8 mouse cellular contexts compared by ENCODE assay signal in the genomic region with DNA sequence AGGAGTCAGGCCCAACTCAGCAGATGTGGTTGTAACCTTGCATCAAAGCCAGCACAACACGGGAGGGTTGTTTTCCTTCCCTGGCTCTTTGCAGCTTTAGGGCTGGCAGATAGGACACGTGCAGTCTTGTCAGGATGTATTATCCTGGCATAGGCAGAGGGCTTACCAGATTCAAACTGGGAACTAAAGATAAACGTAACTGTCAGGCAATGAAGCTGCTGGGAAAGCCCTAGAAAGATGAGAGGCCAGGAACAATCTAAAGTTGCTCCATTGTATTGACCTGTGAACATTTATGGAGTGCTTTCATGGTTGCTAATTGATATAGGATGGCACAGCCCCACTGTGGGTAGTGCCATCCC. TPM values are rescaled to one million over a fixed set of nuclear protein-coding genes. Genes with fewer than 3 reads are reported as not detected.
DNase-seq lines count a peak whose midpoint lies in the region; ATAC-seq and TF ChIP-seq lines count a peak whose summit lies in the region.

No protein-coding gene starts in this region.

- no peaks in the 10 kb centered on the region for H3K9me3 ChIP-seq in CH12.LX (replicated peaks; ENCODE audit: low read length)
- H3K9me3 ChIP-seq in forebrain, embryonic 15.5 days: no peaks in the 10 kb centered on the region
- no peaks in the 10 kb centered on the region for H3K9me3 ChIP-seq in liver, postnatal 0 days (ENCODE audit: low read length)

- peaks cover 14 to 77% of the 10 kb centered on the region in 2 experiments for H3K4me1 ChIP-seq in CH12.LX (ENCODE audit: control insufficient read depth in 1 of 2, insufficient read depth in 2 of 2)
- peaks cover 12% of the 10 kb centered on the region for H3K4me1 ChIP-seq in forebrain, embryonic 15.5 days
- peaks cover 50% of the 10 kb centered on the region for H3K4me1 ChIP-seq in liver, postnatal 0 days (ENCODE audit: insufficient read depth)

- in situ Hi-C loops in CH12.LX (cut with MboI; ENCODE audit: low pct_ligation_motif_present, low pct_unique_long_range_greater_than_20kb, low sequenced_read_pairs): no loop called here

- no peak for TF ChIP-seq EP300 in CH12.LX (IDR thresholded peaks at IDR 0.05; ENCODE audit: low read length)
- TF ChIP-seq EP300 in liver, postnatal 0 days (IDR thresholded peaks at IDR 0.05; ENCODE audit: low read depth): peak; percentile 53; the same call in 1 of the 2 replicates

- no peak for DNase-seq in gastrocnemius, adult 2 months
- DNase-seq in gastrocnemius, adult 18-20 months (ENCODE audit: low spot score): no peak
- DNase-seq in CH12.LX (ENCODE audit: extremely low read depth): no peak
- DNase-seq in liver, postnatal 0 days: no peak
- no peak for DNase-seq in adrenal gland, adult 2 months
- no peak for DNase-seq in urinary bladder, postnatal 10 days (ENCODE audit: low spot score)
- DNase-seq in urinary bladder, postnatal 25 days (ENCODE audit: low spot score): no peak

- peak overlapping the region; percentile 81 for H3K9ac ChIP-seq in CH12.LX (ENCODE audit: insufficient read depth, low read depth)
- peak overlapping the region; percentile 86; the same call in 1 of the 2 replicates for H3K9ac ChIP-seq in forebrain, embryonic 15.5 days (replicated peaks)
- H3K9ac ChIP-seq in liver, postnatal 0 days (replicated peaks): no peak overlapping the region; the same call in 1 of the 2 replicates

- peak overlapping the region; percentile 82 for H3K27ac ChIP-seq in gastrocnemius, adult 2 months
- H3K27ac ChIP-seq in CH12.LX (ENCODE audit: insufficient read depth, low read depth): no peak overlapping the region; the same call in 1 of the 2 replicates
- H3K27ac ChIP-seq in forebrain, embryonic 15.5 days (replicated peaks): peak overlapping the region; percentile 87
- peak overlapping the region; percentile 2; the same call in 1 of the 2 replicates for H3K27ac ChIP-seq in liver, postnatal 0 days (ENCODE audit: low read depth)

- TF ChIP-seq RAD21 in CH12.LX (IDR thresholded peaks at IDR 0.05; ENCODE audit: low read depth, low read length): no peak

- H3K4me3 ChIP-seq in gastrocnemius, adult 2 months: peak overlapping the region; percentile 83
- peak overlapping the region; percentile 67 to 83 (median 71) for H3K4me3 ChIP-seq in CH12.LX (replicated peaks in 1 of 3; ENCODE audit: low read depth in 2 of 3, low read length in 2 of 3, poor library complexity in 1 of 3)
- H3K4me3 ChIP-seq in forebrain, embryonic 15.5 days: peak overlapping the region; percentile 68
- peak overlapping the region; percentile 57 for H3K4me3 ChIP-seq in liver, postnatal 0 days (ENCODE audit: low read depth, low read length)

- H3K4me2 ChIP-seq in CH12.LX (ENCODE audit: insufficient read depth, low read depth, poor library complexity, severe bottlenecking): peak overlapping the region; percentile 80
- peak overlapping the region; percentile 71 for H3K4me2 ChIP-seq in forebrain, embryonic 15.5 days (replicated peaks)
- H3K4me2 ChIP-seq in liver, postnatal 0 days (ENCODE audit: low read depth, low read length): peak overlapping the region; percentile 88

- H3K27me3 ChIP-seq in CH12.LX (replicated peaks): no peaks in the 10 kb centered on the region
- no peaks in the 10 kb centered on the region for H3K27me3 ChIP-seq in forebrain, embryonic 15.5 days
- no peaks in the 10 kb centered on the region for H3K27me3 ChIP-seq in liver, postnatal 0 days (ENCODE audit: insufficient read depth, low read length)

- WGBS in forebrain, embryonic 15.5 days: 6% methylated on average over 3 of the region's 3 CpGs
- 12% methylated on average over 3 of the region's 3 CpGs for WGBS in liver, postnatal 0 days (ENCODE audit: insufficient replicate concordance)

- TF ChIP-seq POLR2A in CH12.LX (IDR thresholded peaks at IDR 0.05; ENCODE audit: low read depth, low read length): no peak

- intact Hi-C loops in gastrocnemius, adult 2 months (cut with DNase I): no loop called here

- dilution Hi-C loops in CH12.LX (cut with MboI; ENCODE audit: extremely low pct_ligation_motif_present, extremely low pct_unique_long_range_greater_than_20kb, low sequenced_read_pairs): no loop called here

- peaks cover 18 to 52% of the 10 kb centered on the region in 2 experiments for H3K36me3 ChIP-seq in CH12.LX (replicated peaks in 1 of 2; ENCODE audit: control insufficient read depth in 1 of 2, insufficient read depth in 1 of 2, low read length in 1 of 2)
- H3K36me3 ChIP-seq in forebrain, embryonic 15.5 days: peaks cover 31% of the 10 kb centered on the region
- H3K36me3 ChIP-seq in liver, postnatal 0 days (replicated peaks; ENCODE audit: insufficient read depth, low read length): peaks cover 26% of the 10 kb centered on the region

- no peak; the same call in 1 of the 2 replicates for ATAC-seq in forebrain, embryonic 15.5 days (replicated peaks)
- ATAC-seq in liver, postnatal 0 days: 0 out of 2 replicates have a peak, but pooled peaks have one; percentile 5

- no peaks in the 10 kb centered on the region for H3K79me2 ChIP-seq in CH12.LX (replicated peaks; ENCODE audit: control insufficient read depth, extremely low read depth, insufficient read depth, poor library complexity, severe bottlenecking)

- TF ChIP-seq CTCF in gastrocnemius, adult 2 months (IDR thresholded peaks at IDR 0.05): no peak
- TF ChIP-seq CTCF in CH12.LX (conservative IDR thresholded peaks at IDR 0.05 in 1 of 2, IDR thresholded peaks at IDR 0.05 in 1 of 2; ENCODE audit: low read depth in 2 of 2, low read length in 2 of 2): no peak
- no peak for TF ChIP-seq CTCF in liver, postnatal 0 days (IDR thresholded peaks at IDR 0.05; ENCODE audit: low read depth)

TF ChIP-seq in CH12.LX, 34 proteins besides CTCF, POLR2A, EP300 and RAD21:
- no peak for TF ChIP-seq MAZ (IDR thresholded peaks at IDR 0.05; ENCODE audit: low read depth, low read length)
- 0 out of 2 replicates have a peak, but pooled peaks have one; percentile 3 for TF ChIP-seq ZMIZ1 (IDR thresholded peaks at IDR 0.05; ENCODE audit: low read depth, low read length)

RNA-seq across cellular contexts. Expression of a gene that starts 0.3 kb away (rescaled TPM):
- total RNA-seq in gastrocnemius, adult 2 months (2021): under 1 TPM; 0.38 to 0.59 TPM
- total RNA-seq in gastrocnemius, adult 18-20 months (2021): under 1 TPM; 0.32 to 0.52 TPM
- total RNA-seq in CH12.LX (2012; rRNA removed) (9.6 and 10.2 TPM in 2 replicates), CH12.LX (2014; rRNA removed) (10.2 and 12.1 TPM in 2 replicates)
- polyA plus RNA-seq in CH12.LX (2012; ENCODE audit: insufficient read length, low read depth): 16.5 and 16.9 TPM in 2 replicates
- 29.4 and 33.1 TPM in 2 replicates for polyA plus RNA-seq in forebrain, embryonic 15.5 days (2015; fragmentation: Nextera tagmentation; extraction: Ambion mirVana)
- polyA plus RNA-seq in liver, postnatal 0 days (2015; fragmentation: Nextera tagmentation; extraction: Ambion mirVana): 1.1 TPM in 2 replicates
- total RNA-seq in adrenal gland, adult 2 months (2021): 1 to 10 TPM; 1.9 to 3.9 TPM
- polyA plus RNA-seq in adrenal gland, adult 2 months (2012; rRNA removed): 3.6 and 4.0 TPM in 2 replicates

RNA-seq across cellular contexts. Expression of a gene that starts 15.7 kb away (rescaled TPM):
- total RNA-seq in gastrocnemius, adult 2 months (2021): 1 to 10 TPM; 2.5 to 2.8 TPM
- 1 to 10 TPM; 2.6 to 3.1 TPM for total RNA-seq in gastrocnemius, adult 18-20 months (2021)
- total RNA-seq in CH12.LX (2012; rRNA removed) (11.5 and 18.0 TPM in 2 replicates), CH12.LX (2014; rRNA removed) (5.1 and 8.1 TPM in 2 replicates)
- 36.6 and 52.7 TPM in 2 replicates for polyA plus RNA-seq in CH12.LX (2012; ENCODE audit: insufficient read length, low read depth)
- polyA plus RNA-seq in forebrain, embryonic 15.5 days (2015; fragmentation: Nextera tagmentation; extraction: Ambion mirVana): 6.8 and 7.7 TPM in 2 replicates
- 4.3 and 4.4 TPM in 2 replicates for polyA plus RNA-seq in liver, postnatal 0 days (2015; fragmentation: Nextera tagmentation; extraction: Ambion mirVana)
- total RNA-seq in adrenal gland, adult 2 months (2021): 1 to 10 TPM; 8.2 to 9.3 TPM
- polyA plus RNA-seq in adrenal gland, adult 2 months (2012; rRNA removed): 3.7 and 5.2 TPM in 2 replicates

RNA-seq across cellular contexts. Expression of a gene that starts 15.8 kb away (rescaled TPM):
- total RNA-seq in gastrocnemius, adult 2 months (2021): 10 to 100 TPM in 1 of 2 experiments, 1 to 10 TPM in 1; 7.6 to 13.2 TPM
- 1 to 10 TPM; 7.3 to 9.5 TPM for total RNA-seq in gastrocnemius, adult 18-20 months (2021)
- 20.4 and 25.6 TPM in 2 replicates for total RNA-seq in CH12.LX (2012; rRNA removed)
- total RNA-seq in CH12.LX (2014; rRNA removed): 19.4 and 22.8 TPM in 2 replicates
- polyA plus RNA-seq in CH12.LX (2012; ENCODE audit: insufficient read length, low read depth): 15.0 and 15.6 TPM in 2 replicates
- 5.7 and 6.6 TPM in 2 replicates for polyA plus RNA-seq in forebrain, embryonic 15.5 days (2015; fragmentation: Nextera tagmentation; extraction: Ambion mirVana)
- polyA plus RNA-seq in liver, postnatal 0 days (2015; fragmentation: Nextera tagmentation; extraction: Ambion mirVana): 1.4 and 1.7 TPM in 2 replicates
- 10 to 100 TPM; 47.6 to 57.0 TPM for total RNA-seq in adrenal gland, adult 2 months (2021)
- polyA plus RNA-seq in adrenal gland, adult 2 months (2012; rRNA removed): 43.5 and 46.5 TPM in 2 replicates
